Mouse (Mus musculus) G1E (cell line): ENCODE results near the gene Ick.

Experiments
- CTCF ChIP-seq: IDR thresholded peaks from 2 replicates; pipeline ENCODE4 v1.5.1; 2012; ENCODE audit warnings: low read depth, low read length, inconsistent platforms, mixed read lengths
- GATA1 ChIP-seq: IDR thresholded peaks from 2 replicates; pipeline ENCODE4 v1.6.1; 2012; ENCODE audit warnings: borderline replicate concordance, low read length, inconsistent platforms, mixed read lengths
- POLR2AphosphoS5 ChIP-seq: IDR thresholded peaks from 2 replicates; pipeline ENCODE4 v1.6.1; 2012; ENCODE audit warnings: low read depth, low read length, inconsistent platforms; ENCODE audit not compliant: insufficient replicate concordance
- TAL1 ChIP-seq: conservative IDR thresholded peaks from 2 replicates; pipeline ENCODE4 v1.6.1; 2012; ENCODE audit warnings: low read depth, low read length, inconsistent platforms, mixed read lengths

- TF ChIP-seq CTCF: no peak
- TF ChIP-seq GATA1: no peak
- no peak for TF ChIP-seq TAL1
- no peak for TF ChIP-seq POLR2AphosphoS5
Observed at GRCm38 (mm10) chr9:78148149-78148548, 39.2 kb downstream of the Ick start.
